Mouse (Mus musculus): ENCODE measurements at regions not wholly inside any gene's neighbourhood (a gene's known extent, or its start where the extent isn't known, plus 50 kb on each side); places are given as distances from the start of the nearest gene placed in this dataset.

DNA sequence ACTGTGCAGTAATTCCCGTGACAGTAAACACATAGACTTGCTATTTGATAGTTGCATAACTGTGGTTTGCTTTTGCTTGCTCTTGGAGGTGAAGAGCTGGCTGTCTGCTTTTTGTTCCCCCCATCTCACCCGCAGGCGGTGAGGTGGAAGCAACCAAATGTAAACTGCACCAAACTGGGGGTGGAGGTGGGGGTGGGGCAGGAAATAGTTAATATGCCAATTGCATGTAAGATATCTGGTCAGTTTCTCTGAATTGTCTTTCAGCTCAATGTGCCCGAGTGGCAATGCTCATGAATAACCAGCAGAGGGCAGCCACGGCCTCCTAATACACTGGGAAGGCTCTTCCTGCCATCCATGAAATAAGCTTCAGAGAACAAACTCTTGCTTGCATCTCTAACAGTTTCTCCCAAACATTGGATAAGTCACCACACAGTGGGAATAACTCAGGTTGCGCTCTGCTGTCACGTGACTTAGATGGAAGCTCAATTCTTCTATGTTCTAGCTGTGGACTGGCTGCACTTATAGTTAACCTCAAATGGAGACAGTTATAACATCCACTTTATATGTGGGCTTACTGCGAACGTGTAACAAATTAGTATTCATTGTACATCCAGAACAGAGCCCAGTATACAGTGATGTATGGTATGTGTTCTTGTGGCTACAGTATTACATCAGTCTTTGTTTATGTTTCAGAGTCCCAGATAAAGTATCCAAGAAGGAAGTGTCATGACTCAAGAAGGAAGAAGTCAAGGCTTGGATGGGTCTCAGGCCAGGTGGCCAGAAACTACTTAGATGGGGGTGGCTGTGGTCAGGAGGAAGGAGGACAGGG lies 62.0 kb upstream of the Egflam start:
- DNase-seq = peak; percentile 68

DNA sequence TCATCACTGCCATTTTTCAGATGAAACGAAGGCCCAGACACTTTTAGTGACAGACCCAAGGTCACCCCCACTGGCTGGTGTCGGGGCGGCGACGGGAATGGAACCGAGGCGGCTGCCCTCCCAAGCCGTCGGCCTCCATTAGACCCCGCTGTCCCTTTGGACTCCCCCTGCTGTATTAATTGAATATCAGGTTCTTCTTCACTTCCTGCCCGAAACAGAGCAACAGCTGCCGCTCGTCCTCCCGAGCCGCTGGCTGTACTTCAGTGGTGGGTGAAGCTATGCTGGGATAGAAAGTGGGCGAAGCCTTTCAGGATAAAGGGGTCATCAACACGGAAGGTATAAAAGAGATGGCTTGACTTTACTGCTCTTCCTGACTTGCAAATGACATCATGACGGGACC lies 64.4 kb upstream of the Egflam start:
- no peak for DNase-seq

DNA sequence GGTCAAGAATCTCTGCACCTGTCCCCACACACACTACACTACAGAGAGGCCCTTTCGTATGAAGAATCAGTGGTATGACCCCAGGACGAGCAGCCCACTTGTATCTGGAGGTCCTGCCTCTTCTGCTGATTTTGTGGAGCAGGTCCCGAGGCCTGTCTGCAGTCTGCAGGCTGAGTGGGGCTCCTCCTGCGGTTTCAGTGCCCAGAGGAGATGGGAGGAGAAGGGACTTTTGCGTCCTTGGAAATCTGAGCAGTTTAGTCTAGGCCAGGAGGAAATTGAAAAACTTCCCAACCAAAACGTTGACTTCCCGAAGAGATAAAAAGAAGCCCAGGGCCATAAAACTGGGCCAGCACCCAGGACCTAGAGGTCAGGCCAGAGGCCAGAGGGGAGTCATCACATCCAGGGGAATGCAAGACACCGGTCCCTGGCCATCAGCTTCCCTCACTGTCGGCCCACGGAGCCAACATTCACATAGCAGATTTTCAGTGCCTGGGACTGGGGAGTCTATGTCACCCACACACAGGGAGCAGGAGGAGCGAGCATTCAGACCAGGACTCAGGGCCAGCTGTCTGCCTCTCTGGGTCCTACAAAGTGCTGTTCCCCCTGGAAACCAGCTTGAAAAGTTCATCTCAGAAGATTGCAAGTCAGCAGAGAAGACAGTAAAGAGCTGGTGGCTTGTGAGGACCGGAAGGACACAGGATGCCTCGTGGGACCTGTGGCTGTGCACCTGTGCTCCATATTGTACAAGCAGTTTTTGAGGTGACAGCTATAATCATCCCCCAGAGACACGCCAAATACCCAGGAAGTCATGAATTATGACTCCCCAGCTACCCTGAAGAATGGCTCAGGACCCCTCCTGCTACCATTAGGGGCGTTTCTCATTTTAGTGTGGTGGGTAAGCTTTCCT lies 65.5 kb upstream of the Egflam start:
- no peak for DNase-seq

DNA sequence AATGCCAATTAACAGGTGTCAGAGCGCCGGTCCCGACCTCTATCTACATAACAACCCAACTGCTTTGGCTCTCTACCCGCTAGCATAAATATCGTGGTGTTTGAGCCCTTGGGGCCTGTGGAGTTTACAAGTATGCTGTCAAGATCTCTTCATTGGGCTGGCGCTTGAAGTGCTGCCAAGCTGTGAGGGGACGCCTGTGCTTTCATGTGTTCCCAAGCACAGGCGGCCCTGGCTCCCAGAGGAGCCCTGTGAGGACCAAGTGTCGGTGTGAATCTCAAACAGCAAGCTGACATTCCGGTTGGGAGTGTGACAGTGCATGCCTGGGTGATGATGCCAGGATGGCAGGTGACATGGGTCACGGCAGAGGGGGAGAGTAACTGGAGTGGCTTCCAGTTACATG lies 82.0 kb upstream of the Egflam start:
- no peak for DNase-seq

DNA sequence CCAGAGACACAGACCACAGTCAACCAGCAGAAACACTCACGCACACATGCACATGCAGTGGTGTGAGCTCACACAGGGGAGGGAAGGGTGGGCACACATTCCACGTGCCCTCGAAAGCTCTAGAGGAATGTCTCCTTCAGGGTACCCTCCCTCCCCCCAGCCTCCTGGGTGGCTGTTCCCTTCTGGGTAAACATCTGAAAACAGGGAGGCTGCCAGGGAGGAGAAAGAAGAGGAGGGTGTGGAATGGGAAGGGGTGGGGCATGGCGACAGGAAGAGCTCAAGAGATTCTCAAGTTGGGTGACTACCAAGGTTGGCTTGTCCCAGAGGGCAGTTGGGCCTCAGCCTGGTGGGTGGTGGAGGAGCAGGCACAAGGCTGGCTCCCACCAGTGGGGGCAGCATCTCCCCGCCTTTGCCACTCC lies 82.6 kb upstream of the Egflam start:
- DNase-seq = no peak

- DNase-seq = no peak
These were observed 85.5 kb upstream of the Egflam start for GRCm38 (mm10) chr15:7483686-7484085.

DNA sequence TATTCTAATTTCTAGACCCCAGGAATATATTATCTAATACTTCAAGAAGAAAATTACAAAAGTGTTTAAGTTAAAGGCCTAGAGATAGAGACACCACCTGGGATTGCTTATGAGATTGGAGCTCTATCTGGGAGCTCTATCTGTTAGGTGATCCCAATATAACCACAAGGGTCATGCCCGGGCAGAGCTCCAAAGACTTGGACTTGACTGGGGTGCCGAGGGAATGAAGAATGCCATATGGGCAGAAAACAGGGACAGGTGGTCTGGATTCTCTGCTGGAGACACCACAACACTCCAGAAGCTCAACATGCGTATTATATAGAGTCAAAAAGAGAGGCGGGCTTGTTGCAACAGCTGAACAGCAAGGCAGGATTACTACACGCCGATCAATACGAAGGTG lies 92.9 kb upstream of the Egflam start:
- no peak for DNase-seq

- no peak for DNase-seq
These were observed 95.0 kb upstream of the Egflam start for GRCm38 (mm10) chr15:7493126-7493669.

DNA sequence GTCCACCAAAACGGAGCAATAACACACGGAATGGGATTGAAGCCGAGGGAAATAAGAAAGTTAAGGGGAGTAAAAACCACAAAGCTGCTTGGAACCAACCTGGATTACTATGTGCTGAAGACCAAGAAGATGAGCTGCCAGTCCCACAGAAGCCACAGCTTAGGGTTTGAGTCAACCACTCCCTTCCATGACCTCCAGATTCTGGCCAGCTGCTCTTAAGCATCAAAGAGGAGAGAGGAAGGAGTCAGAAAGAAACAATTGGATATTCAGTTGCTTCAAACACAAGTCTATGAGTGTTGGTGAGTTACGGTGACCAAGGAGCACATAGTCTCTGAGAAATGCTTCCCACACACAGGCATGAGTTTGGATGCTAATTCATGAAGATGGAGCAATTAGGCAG lies 99.7 kb upstream of the Egflam start:
- no peak for DNase-seq

- no peak for DNase-seq
These were observed 110.3 kb upstream of the Egflam start for GRCm38 (mm10) chr15:7508535-7508934.

DNA sequence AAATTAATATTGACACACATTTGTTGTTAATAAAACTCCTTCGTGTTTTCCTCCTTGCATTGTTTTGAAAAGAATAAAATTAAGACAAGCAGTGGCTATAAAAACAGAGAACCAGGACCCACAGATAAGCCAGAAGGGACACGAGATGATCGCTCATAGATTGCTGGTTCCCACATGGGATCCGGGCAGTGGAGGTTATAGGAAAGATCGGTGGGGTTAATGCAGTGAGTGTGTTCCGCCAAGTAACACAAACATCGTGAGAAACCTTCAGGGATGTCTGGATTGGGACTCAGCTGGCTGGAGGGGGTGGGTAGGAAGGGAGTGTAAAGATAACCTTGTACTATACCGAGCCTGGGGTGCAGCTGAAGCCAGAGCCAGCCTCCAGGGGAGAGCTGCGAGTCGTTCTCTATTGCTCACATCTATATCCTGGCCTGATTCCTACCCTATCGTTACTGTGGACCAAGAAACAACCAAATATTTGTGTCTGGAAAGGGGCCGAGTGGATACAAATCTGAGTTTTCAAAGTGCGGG lies 116.6 kb upstream of the Egflam start:
- no peak for DNase-seq

DNA sequence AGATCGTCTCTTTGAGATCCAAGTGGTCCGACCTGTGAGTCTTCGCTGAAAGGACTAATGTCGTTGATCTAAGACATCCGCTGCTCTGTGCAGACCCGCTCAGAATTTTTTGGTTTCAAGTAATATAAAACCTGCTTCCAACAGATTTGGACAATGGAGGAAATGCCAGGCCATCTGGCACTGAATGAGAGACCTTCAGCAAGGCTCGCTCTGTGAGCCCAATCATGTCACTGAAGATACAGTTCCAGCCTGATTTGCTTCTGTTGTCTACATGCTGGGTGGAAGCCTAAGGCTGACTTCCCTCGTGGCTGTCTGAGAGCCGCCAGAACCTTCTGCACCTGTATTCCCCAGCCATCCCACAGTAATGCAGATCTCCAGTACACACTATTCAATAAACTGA lies 123.4 kb upstream of the Egflam start:
- no peak for DNase-seq

- DNase-seq = no peak
These were observed 124.9 kb upstream of the Egflam start for GRCm38 (mm10) chr15:7522902-7523786.

GRCm38 (mm10) chr15:7530959-7531588 lies 132.9 kb upstream of the Egflam start:
- no peak for DNase-seq

DNA sequence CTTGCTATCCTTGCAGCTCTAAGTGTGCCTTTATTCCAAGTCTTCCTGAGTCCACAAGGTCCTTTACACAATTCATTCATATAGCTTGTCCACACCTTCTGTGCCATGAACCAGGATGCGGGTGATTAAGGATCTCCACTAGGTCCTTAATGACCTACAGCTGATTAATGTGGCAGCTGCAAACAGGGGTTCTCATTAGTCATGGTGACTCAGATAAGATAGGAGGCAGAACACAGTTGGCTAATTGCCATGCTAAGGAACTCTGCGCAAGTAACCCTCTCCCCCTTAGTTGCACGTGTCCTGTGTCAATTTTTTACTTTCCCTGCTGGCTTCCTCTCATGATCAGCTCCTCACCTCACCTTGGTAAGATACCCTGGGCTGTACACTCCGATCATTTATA lies 139.7 kb upstream of the Egflam start:
- no peak for DNase-seq

- DNase-seq = no peak
These were observed 155.1 kb upstream of the Egflam start for GRCm38 (mm10) chr15:7553190-7553895.

GRCm38 (mm10) chr15:7554433-7554832 lies 156.2 kb upstream of the Egflam start:
- no peak for DNase-seq

- DNase-seq = no peak
These were observed 165.1 kb upstream of the Egflam start for GRCm38 (mm10) chr15:7563279-7563678.

GRCm38 (mm10) chr15:7563726-7564125 lies 165.5 kb upstream of the Egflam start:
- DNase-seq = peak; percentile 7

- no peak for DNase-seq
These were observed 174.0 kb upstream of the Egflam start for GRCm38 (mm10) chr15:7572221-7572620.

DNA sequence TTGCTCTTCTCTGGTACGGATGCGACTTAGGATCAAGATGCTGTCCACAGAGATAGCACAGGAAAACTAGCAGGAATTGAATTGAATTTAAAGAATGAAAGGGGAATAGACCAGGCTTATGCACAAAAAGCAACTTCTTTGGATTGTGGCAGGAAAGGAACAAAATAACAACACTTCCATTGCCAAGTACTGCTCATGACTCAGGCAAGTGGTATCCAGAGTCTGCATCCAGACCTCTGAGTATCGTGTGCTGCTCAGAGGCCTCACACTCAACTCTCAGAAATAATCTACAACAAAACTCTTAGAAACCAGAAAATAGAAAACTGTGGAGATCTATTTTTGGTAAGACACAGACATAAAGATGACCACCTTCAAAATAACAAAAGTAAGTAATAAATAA lies 176.1 kb upstream of the Egflam start:
- no peak for DNase-seq

All from right cerebral cortex, postnatal 25 days (tissue).